25 mouse cellular contexts compared by ENCODE assay signal in the genomic region with DNA sequence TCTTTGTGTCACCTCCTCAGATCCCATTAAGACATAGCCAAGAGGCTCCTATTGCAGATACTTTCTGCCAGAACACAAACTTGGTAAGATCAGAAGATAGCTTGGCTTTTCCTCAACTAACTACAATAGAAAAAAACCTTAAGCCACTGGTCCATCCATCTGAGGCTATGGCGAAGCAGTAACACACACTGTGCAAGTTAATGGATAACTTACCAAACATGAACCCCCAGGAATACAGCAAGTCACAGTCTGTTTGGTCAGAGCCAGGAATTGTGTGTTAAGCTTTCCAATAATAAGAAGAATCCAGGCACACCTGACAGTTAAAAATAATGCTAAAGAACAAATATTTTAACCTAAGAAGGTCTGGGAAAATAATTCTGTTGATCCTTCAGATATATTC.
"Had no signal": no experiment of that assay in that cellular context is flagged by ENCODE, and none has a peak within 500 bp of the region (broad histone marks: within the 10 kb centered on the region; RNA-seq: fewer than 3 reads in every experiment).

No protein-coding gene starts in this region.

- H3K4me1 ChIP-seq: heart, embryonic 10.5 days; heart, embryonic 12.5 days; hindbrain, embryonic 10.5 days; hindbrain, embryonic 12.5 days; intestine, embryonic 15.5 days; limb, embryonic 10.5 days; limb, embryonic 12.5 days had no signal

- H3K27ac ChIP-seq: gastrocnemius, adult 2 months; heart, embryonic 10.5 days; hindbrain, embryonic 10.5 days; hindbrain, embryonic 12.5 days; hindbrain, embryonic 14.5 days; intestine, embryonic 15.5 days; kidney, postnatal 0 days; layer of hippocampus, adult 2 months; left cerebral cortex, adult 2 months; limb, embryonic 10.5 days; limb, embryonic 12.5 days; liver, embryonic 14.5 days had no signal

- H3K27me3 ChIP-seq: heart, embryonic 12.5 days; hindbrain, embryonic 12.5 days; intestine, embryonic 15.5 days; limb, embryonic 12.5 days had no signal

- H3K4me3 ChIP-seq: gastrocnemius, adult 2 months; heart, embryonic 10.5 days; heart, embryonic 12.5 days; hindbrain, embryonic 10.5 days; hindbrain, embryonic 12.5 days; intestine, embryonic 15.5 days; layer of hippocampus, adult 2 months; left cerebral cortex, adult 2 months; limb, embryonic 10.5 days; limb, embryonic 12.5 days had no signal

- DNase-seq: gastrocnemius, adult 2 months; gastrocnemius, postnatal 10 days; gastrocnemius, postnatal 25 days; heart, adult 18-20 months; heart, postnatal 10 days; heart, postnatal 4 days; kidney, adult 8-10 months; kidney, postnatal 4 days; liver, postnatal 0 days had no signal

- H3K4me2 ChIP-seq: heart, embryonic 12.5 days; hindbrain, embryonic 12.5 days; hindbrain, embryonic 14.5 days; intestine, embryonic 15.5 days; limb, embryonic 12.5 days had no signal

- H3K36me3 ChIP-seq: heart, embryonic 10.5 days; heart, embryonic 12.5 days; hindbrain, embryonic 10.5 days; hindbrain, embryonic 12.5 days; intestine, embryonic 15.5 days; limb, embryonic 10.5 days; limb, embryonic 12.5 days had no signal

- H3K9ac ChIP-seq: heart, embryonic 12.5 days; hindbrain, embryonic 12.5 days; hindbrain, embryonic 14.5 days; intestine, embryonic 15.5 days; limb, embryonic 12.5 days; liver, embryonic 14.5 days; liver, postnatal 0 days had no signal

- H3K9me3 ChIP-seq: heart, embryonic 10.5 days; heart, embryonic 12.5 days; hindbrain, embryonic 10.5 days; hindbrain, embryonic 12.5 days; intestine, embryonic 15.5 days; limb, embryonic 10.5 days; limb, embryonic 12.5 days had no signal

- ATAC-seq: forebrain, embryonic 16.5 days; hindbrain, embryonic 16.5 days; inflammation-experienced regulatory T-cells, adult 6 months; intestine, embryonic 15.5 days; intestine, postnatal 0 days; liver, postnatal 0 days had no signal
